Mouse (Mus musculus) natural killer cell, adult 2 months (primary cell): ENCODE data around the gene Wnt9a.

Experiments used
- DNase-seq, 2 experiments: peaks; one replicate each; pipeline ENCODE4 v3.0.0; 2022; ENCODE audit warnings: low spot score in 2 of 2

Wnt9a gene

GRCm38 (mm10) chr11:59302700-59303569 lies 3.8 kb upstream of the Wnt9a start:
- DNase-seq, result peak; percentile 59 to 61

GRCm38 (mm10) chr11:59305008-59305820 lies 1.5 kb upstream of the Wnt9a start:
- no peak for DNase-seq

GRCm38 (mm10) chr11:59305821-59306215 lies 910 bp upstream of the Wnt9a start:
- no peak for DNase-seq

- peak; percentile 46 to 56 for DNase-seq
Observed at GRCm38 (mm10) chr11:59307422-59308163, 865 bp downstream of the Wnt9a start.

GRCm38 (mm10) chr11:59308164-59308542 lies 1.4 kb downstream of the Wnt9a start:
- DNase-seq, result no peak

GRCm38 (mm10) chr11:59308625-59309024 lies 1.9 kb downstream of the Wnt9a start:
- no peak for DNase-seq

GRCm38 (mm10) chr11:59309106-59309805 lies 2.5 kb downstream of the Wnt9a start:
- no peak for DNase-seq

GRCm38 (mm10) chr11:59309976-59310375 lies 3.2 kb downstream of the Wnt9a start:
- no peak for DNase-seq

- no peak for DNase-seq
Observed at GRCm38 (mm10) chr11:59312060-59312459, 5.3 kb downstream of the Wnt9a start.

GRCm38 (mm10) chr11:59312501-59312900 lies 5.8 kb downstream of the Wnt9a start:
- no peak for DNase-seq

GRCm38 (mm10) chr11:59313029-59313811 lies 6.5 kb downstream of the Wnt9a start:
- DNase-seq, result no peak

GRCm38 (mm10) chr11:59313944-59314343 lies 7.2 kb downstream of the Wnt9a start:
- DNase-seq, result no peak

- no peak for DNase-seq
Observed at GRCm38 (mm10) chr11:59316517-59316916, 9.8 kb downstream of the Wnt9a start.

- DNase-seq, result no peak
Observed at GRCm38 (mm10) chr11:59322988-59323387, 16.3 kb downstream of the Wnt9a start.

GRCm38 (mm10) chr11:59324777-59325176 lies 18.0 kb downstream of the Wnt9a start:
- no peak for DNase-seq

- DNase-seq, result no peak
Observed at GRCm38 (mm10) chr11:59327625-59328024, 20.9 kb downstream of the Wnt9a start.

- no peak for DNase-seq
Observed at GRCm38 (mm10) chr11:59329616-59330015, 22.9 kb downstream of the Wnt9a start.

- DNase-seq, result peak; percentile 33 to 48
Observed at GRCm38 (mm10) chr11:59330560-59330959, 23.8 kb downstream of the Wnt9a start.

GRCm38 (mm10) chr11:59331167-59331869 lies 24.6 kb downstream of the Wnt9a start:
- no peak for DNase-seq

GRCm38 (mm10) chr11:59332938-59333337 lies 26.2 kb downstream of the Wnt9a start:
- no peak for DNase-seq
